Comparison of ENCODE assay signal across 10 mouse cellular contexts in genomic region chr13:55449679-55450441, GRCm38 (mm10). TPM values are rescaled to one million over a fixed set of nuclear protein-coding genes. Genes with fewer than 3 reads are reported as not detected.
DNase-seq lines count a peak whose midpoint lies in the region; ATAC-seq and TF ChIP-seq lines count a peak whose summit lies in the region.
"Had no signal": no experiment of that assay in that cellular context is flagged by ENCODE, and none has a peak within 500 bp of the region (broad histone marks: within the 10 kb centered on the region; RNA-seq: fewer than 3 reads in every experiment).

No protein-coding gene starts in this region.

- H3K9ac ChIP-seq in liver, embryonic 11.5 days (ENCODE audit: low read depth, low read length): no peak overlapping the region
- no peak overlapping the region for H3K9ac ChIP-seq in liver, postnatal 0 days (replicated peaks)
- H3K9ac ChIP-seq in hindbrain, embryonic 14.5 days: no peak overlapping the region

- no peak for ATAC-seq in liver, embryonic 11.5 days (replicated peaks; ENCODE audit: low FRiP score)
- no peak for ATAC-seq in liver, postnatal 0 days
- ATAC-seq in hindbrain, embryonic 14.5 days (ENCODE audit: low FRiP score): no peak

- 82% methylated on average over 17 of the region's 17 CpGs for WGBS in liver, embryonic 11.5 days
- 70% methylated on average over 17 of the region's 17 CpGs for WGBS in liver, postnatal 0 days (ENCODE audit: insufficient replicate concordance)
- 91% methylated on average over 17 of the region's 17 CpGs for WGBS in hindbrain, embryonic 14.5 days

- H3K4me1 ChIP-seq in liver, embryonic 11.5 days (replicated peaks; ENCODE audit: control insufficient read depth, insufficient read depth, low read length): peaks cover 34% of the 10 kb centered on the region
- peaks cover 50% of the 10 kb centered on the region for H3K4me1 ChIP-seq in liver, postnatal 0 days (ENCODE audit: insufficient read depth)
- peaks cover 12% of the 10 kb centered on the region for H3K4me1 ChIP-seq in hindbrain, embryonic 14.5 days (replicated peaks; ENCODE audit: control insufficient read depth, insufficient read depth, low read length)

- H3K27ac ChIP-seq in liver, embryonic 11.5 days (ENCODE audit: low read depth, low read length): no peak overlapping the region
- peak overlapping the region; percentile 71 for H3K27ac ChIP-seq in liver, postnatal 0 days (ENCODE audit: low read depth)
- H3K27ac ChIP-seq in hindbrain, embryonic 14.5 days: no peak overlapping the region

- DNase-seq in liver: peak; percentile 35
- no peak for DNase-seq in liver, embryonic 11.5 days (ENCODE audit: low spot score)
- DNase-seq in T-cell, adult 2 months (ENCODE audit: low spot score): peak; percentile 45
- peak; percentile 64 for DNase-seq in liver, postnatal 0 days
- peak; percentile 71 for DNase-seq in thymus, postnatal 0 days (ENCODE audit: low spot score)
- no peak for DNase-seq in right cerebral cortex, adult 18-20 months
- no peak for DNase-seq in kidney, adult 18-20 months
- no peak for DNase-seq in hindbrain, embryonic 14.5 days (ENCODE audit: low spot score)

- no peak overlapping the region for H3K4me3 ChIP-seq in liver, embryonic 11.5 days (ENCODE audit: low read depth, low read length)
- H3K4me3 ChIP-seq in liver, postnatal 0 days (ENCODE audit: low read depth, low read length): no peak overlapping the region
- H3K4me3 ChIP-seq in hindbrain, embryonic 14.5 days (replicated peaks; ENCODE audit: low read length): no peak overlapping the region

- no peaks in the 10 kb centered on the region for H3K27me3 ChIP-seq in liver, embryonic 11.5 days (replicated peaks; ENCODE audit: control insufficient read depth, insufficient read depth, low read length)
- no peaks in the 10 kb centered on the region for H3K27me3 ChIP-seq in liver, postnatal 0 days (ENCODE audit: insufficient read depth, low read length)
- no peaks in the 10 kb centered on the region for H3K27me3 ChIP-seq in hindbrain, embryonic 14.5 days (ENCODE audit: control insufficient read depth, insufficient read depth, low read length)

- TF ChIP-seq EP300 in liver, postnatal 0 days (IDR thresholded peaks at IDR 0.05; ENCODE audit: low read depth): no peak

- no peaks in the 10 kb centered on the region for H3K9me3 ChIP-seq in liver, embryonic 11.5 days (ENCODE audit: control insufficient read depth, low read length)
- H3K9me3 ChIP-seq in liver, postnatal 0 days (ENCODE audit: low read length): no peaks in the 10 kb centered on the region
- H3K9me3 ChIP-seq in hindbrain, embryonic 14.5 days (ENCODE audit: control insufficient read depth, low read length): no peaks in the 10 kb centered on the region

- TF ChIP-seq CTCF in liver, postnatal 0 days (IDR thresholded peaks at IDR 0.05; ENCODE audit: low read depth): peak; percentile 32; the same call in 1 of the 2 replicates

- no peak overlapping the region for H3K4me2 ChIP-seq in liver, embryonic 11.5 days
- peak overlapping the region; percentile 48 for H3K4me2 ChIP-seq in liver, postnatal 0 days (ENCODE audit: low read depth, low read length)
- H3K4me2 ChIP-seq in hindbrain, embryonic 14.5 days (replicated peaks): no peak overlapping the region

- H3K36me3 ChIP-seq in liver, embryonic 11.5 days (ENCODE audit: control insufficient read depth, insufficient read depth, low read length): peaks cover 39% of the 10 kb centered on the region
- H3K36me3 ChIP-seq in liver, postnatal 0 days (replicated peaks; ENCODE audit: insufficient read depth, low read length): peaks cover 48% of the 10 kb centered on the region
- peaks cover 47% of the 10 kb centered on the region for H3K36me3 ChIP-seq in hindbrain, embryonic 14.5 days (replicated peaks; ENCODE audit: control insufficient read depth, insufficient read depth)

RNA-seq across cellular contexts. Expression of gene Grk6, which starts 5.0 kb away (rescaled TPM):
- 45.8 and 49.0 TPM in 2 replicates for polyA plus RNA-seq in liver, embryonic 11.5 days (2014; fragmentation: Nextera tagmentation; extraction: Ambion mirVana)
- 15.9 and 16.7 TPM in 2 replicates for polyA plus RNA-seq in liver, postnatal 0 days (2015; fragmentation: Nextera tagmentation; extraction: Ambion mirVana)
- polyA plus RNA-seq in thymus, postnatal 0 days (2015; fragmentation: Nextera tagmentation; extraction: Ambion mirVana): 76.9 and 87.8 TPM in 2 replicates
- 41.9 and 42.7 TPM in 2 replicates for polyA plus RNA-seq in hindbrain, embryonic 14.5 days (2014; fragmentation: Nextera tagmentation; extraction: Ambion mirVana)

RNA-seq across cellular contexts. Expression of gene Prr7, which starts 14.2 kb away (rescaled TPM):
- polyA plus RNA-seq in liver, embryonic 11.5 days (2014; fragmentation: Nextera tagmentation; extraction: Ambion mirVana): 0.29 and 0.35 TPM in 2 replicates
- polyA plus RNA-seq in liver, postnatal 0 days (2015; fragmentation: Nextera tagmentation; extraction: Ambion mirVana): not detected in 2 replicates
- polyA plus RNA-seq in thymus, postnatal 0 days (2015; fragmentation: Nextera tagmentation; extraction: Ambion mirVana): 0.27 and 0.46 TPM in 2 replicates
- 6.3 and 8.9 TPM in 2 replicates for polyA plus RNA-seq in hindbrain, embryonic 14.5 days (2014; fragmentation: Nextera tagmentation; extraction: Ambion mirVana)

RNA-seq across cellular contexts. Expression of gene F12, which starts 23.3 kb away (rescaled TPM):
- polyA plus RNA-seq in liver, embryonic 11.5 days (2014; fragmentation: Nextera tagmentation; extraction: Ambion mirVana): 62.3 and 63.4 TPM in 2 replicates
- 403 and 418 TPM in 2 replicates for polyA plus RNA-seq in liver, postnatal 0 days (2015; fragmentation: Nextera tagmentation; extraction: Ambion mirVana)
- 0.12 TPM in 1 of 2 replicates, not detected in the other for polyA plus RNA-seq in thymus, postnatal 0 days (2015; fragmentation: Nextera tagmentation; extraction: Ambion mirVana)
- 0.09 and 0.34 TPM in 2 replicates for polyA plus RNA-seq in hindbrain, embryonic 14.5 days (2014; fragmentation: Nextera tagmentation; extraction: Ambion mirVana)
- polyA plus RNA-seq: neural tube, embryonic 14.5 days had no signal

RNA-seq across cellular contexts. Expression of gene Pfn3, which starts 34.8 kb away (rescaled TPM):
- polyA plus RNA-seq in liver, embryonic 11.5 days (2014; fragmentation: Nextera tagmentation; extraction: Ambion mirVana): not detected in 2 replicates
- not detected in 2 replicates for polyA plus RNA-seq in liver, postnatal 0 days (2015; fragmentation: Nextera tagmentation; extraction: Ambion mirVana)
- polyA plus RNA-seq in thymus, postnatal 0 days (2015; fragmentation: Nextera tagmentation; extraction: Ambion mirVana): not detected in 2 replicates
- polyA plus RNA-seq in hindbrain, embryonic 14.5 days (2014; fragmentation: Nextera tagmentation; extraction: Ambion mirVana): 0.81 and 1.5 TPM in 2 replicates
- polyA plus RNA-seq: lung, embryonic 16.5 days had no signal

RNA-seq across cellular contexts. Expression of gene Dbn1, which starts 38.1 kb away (rescaled TPM):
- polyA plus RNA-seq in liver, embryonic 11.5 days (2014; fragmentation: Nextera tagmentation; extraction: Ambion mirVana): 64.9 and 69.0 TPM in 2 replicates
- polyA plus RNA-seq in liver, postnatal 0 days (2015; fragmentation: Nextera tagmentation; extraction: Ambion mirVana): 4.1 and 4.2 TPM in 2 replicates
- polyA plus RNA-seq in thymus, postnatal 0 days (2015; fragmentation: Nextera tagmentation; extraction: Ambion mirVana): 8.4 and 9.3 TPM in 2 replicates
- polyA plus RNA-seq in hindbrain, embryonic 14.5 days (2014; fragmentation: Nextera tagmentation; extraction: Ambion mirVana): 406 and 416 TPM in 2 replicates

Comparison
In these comparisons a context has a peak if more than half of its experiments do, and no peak if none do; other contexts are left out.
1. DNase-seq: peak in liver (single experiment), T-cell, adult 2 months (single experiment), liver, postnatal 0 days (single experiment) and thymus, postnatal 0 days (single experiment); none in liver, embryonic 11.5 days (single experiment), right cerebral cortex, adult 18-20 months (single experiment), kidney, adult 18-20 months (single experiment) and hindbrain, embryonic 14.5 days (single experiment).
2. RNA of gene F12, which starts 23.3 kb away (polyA plus RNA-seq): 403 to 418 TPM in liver, postnatal 0 days and 62.3 to 63.4 TPM in liver, embryonic 11.5 days; 0.12 TPM in thymus, postnatal 0 days and 0.09 to 0.34 TPM in hindbrain, embryonic 14.5 days; every median in the first group is over 10 times any median in the second.